Mouse (Mus musculus): ENCODE measurements around the gene Coro7.

DNA sequence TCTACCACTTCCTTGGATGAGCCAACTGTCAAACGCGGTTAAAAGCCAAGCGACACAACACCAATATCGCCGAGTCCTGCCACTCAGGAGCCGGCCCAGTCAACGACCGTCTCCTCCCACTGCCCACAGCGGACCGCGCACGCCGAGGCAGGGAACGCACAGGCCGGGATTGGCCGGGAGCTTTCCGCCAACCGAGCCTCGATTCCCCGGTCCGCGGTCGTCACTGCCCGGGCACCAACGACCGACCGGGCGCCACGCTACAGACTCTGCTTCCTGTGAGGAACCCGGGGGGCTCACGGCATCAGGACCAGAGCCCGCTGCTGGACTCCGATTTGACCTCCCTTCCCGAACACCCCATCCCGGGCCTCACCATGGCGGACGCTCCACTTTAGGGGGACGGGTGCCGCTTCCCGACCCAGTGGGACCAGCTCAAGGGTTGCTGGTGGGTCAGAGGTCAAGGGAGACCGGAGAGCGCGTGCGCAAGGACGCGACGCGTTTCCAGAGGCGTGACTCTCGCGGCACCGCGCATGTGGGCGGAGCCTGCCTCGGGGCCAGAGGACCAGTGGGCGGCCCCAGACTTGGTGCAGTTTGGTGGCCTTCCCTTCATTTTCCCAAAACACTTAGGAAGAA is 55.0 kb downstream of the Coro7 start, which contains the start of gene Pam16:
- TF ChIP-seq CTCF (IDR thresholded peaks at IDR 0.05; ENCODE audit: low read depth, low read length), result no peak
- peak; percentile 63; the same call in 1 of the 2 replicates for TF ChIP-seq POLR2A (IDR thresholded peaks at IDR 0.05; ENCODE audit: extremely low read depth, insufficient read depth, low read length)
